Mouse (Mus musculus): ENCODE measurements around the gene Serhl. TPM values are rescaled to one million over a fixed set of nuclear protein-coding genes. Genes with fewer than 3 reads are reported as not detected.

Serhl gene
- polyA plus RNA-seq, 1 experiment, result 133 TPM

DNA sequence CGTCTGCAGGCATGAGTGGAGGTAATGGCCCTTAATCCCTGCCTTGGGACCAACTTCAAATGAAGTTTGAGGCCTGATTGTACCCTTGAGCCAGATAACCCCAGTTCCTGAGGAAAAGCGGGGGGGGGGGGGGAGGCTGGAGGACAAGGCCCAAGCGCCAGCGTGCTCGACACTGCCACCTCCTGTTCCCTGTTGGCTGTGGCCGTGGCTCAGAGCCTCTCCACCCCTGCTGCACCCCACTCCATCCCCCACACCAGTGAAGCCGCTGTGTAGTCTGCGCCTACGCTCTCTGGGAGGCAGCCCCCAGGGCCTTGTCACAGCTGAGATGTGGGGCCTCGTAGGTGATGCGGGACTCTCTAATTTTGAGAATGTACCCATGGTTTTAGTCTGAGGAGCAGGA is 23.6 kb downstream of the Serhl start:
- no peak overlapping the region for H3K27ac ChIP-seq (ENCODE audit: insufficient read depth, low read depth, low read length)
- H3K4me1 ChIP-seq (ENCODE audit: control insufficient read depth, insufficient read depth, insufficient read length, low read length), result no peaks in the 10 kb centered on the region
- peaks cover 37% of the 10 kb centered on the region for H3K36me3 ChIP-seq (ENCODE audit: control insufficient read depth, insufficient read depth, low read length)
- 20% methylated on average over 11 of the region's 11 CpGs for WGBS
- TF ChIP-seq POLR2A (IDR thresholded peaks at IDR 0.05; ENCODE audit: low read depth, low read length), result no peak
- TF ChIP-seq CTCF (IDR thresholded peaks at IDR 0.05; ENCODE audit: extremely low read depth, insufficient read length, insufficient replicate concordance, low read depth, low read length), result peak; percentile 65
- H3K4me3 ChIP-seq (ENCODE audit: low read depth, low read length), result no peak overlapping the region
- H3K27me3 ChIP-seq (ENCODE audit: control insufficient read depth, insufficient read depth, low read length), result no peaks in the 10 kb centered on the region

DNA sequence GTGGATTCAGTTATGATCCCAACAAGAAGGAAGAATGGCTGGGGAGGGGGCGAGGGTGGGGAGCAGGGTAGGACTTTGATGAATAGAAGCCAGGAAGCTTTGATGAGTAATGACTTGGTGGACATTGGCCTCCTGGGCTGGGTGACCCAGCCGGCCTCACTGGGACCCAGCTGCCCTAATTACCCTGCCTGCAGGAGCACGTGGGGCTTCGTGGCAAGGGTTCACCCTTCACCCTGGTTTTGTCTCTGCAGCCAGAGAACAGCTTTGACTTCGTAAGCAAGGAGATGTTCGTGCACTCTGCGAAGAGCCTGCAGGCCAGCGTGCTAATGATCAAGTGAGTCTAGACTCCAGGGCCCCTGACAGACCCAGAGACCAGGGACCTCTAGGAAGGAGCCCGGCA is 24.8 kb downstream of the Serhl start:
- TF ChIP-seq CTCF (IDR thresholded peaks at IDR 0.05; ENCODE audit: extremely low read depth, insufficient read length, insufficient replicate concordance, low read depth, low read length), result no peak
- TF ChIP-seq POLR2A (IDR thresholded peaks at IDR 0.05; ENCODE audit: low read depth, low read length), result no peak
- peaks cover 41% of the 10 kb centered on the region for H3K36me3 ChIP-seq (ENCODE audit: control insufficient read depth, insufficient read depth, low read length)
- H3K4me1 ChIP-seq (ENCODE audit: control insufficient read depth, insufficient read depth, insufficient read length, low read length), result no peaks in the 10 kb centered on the region
- H3K27ac ChIP-seq (ENCODE audit: insufficient read depth, low read depth, low read length), result no peak overlapping the region
- no peak overlapping the region for H3K4me3 ChIP-seq (ENCODE audit: low read depth, low read length)
- no peaks in the 10 kb centered on the region for H3K27me3 ChIP-seq (ENCODE audit: control insufficient read depth, insufficient read depth, low read length)
- WGBS, result 76% methylated on average over 9 of the region's 9 CpGs

DNA sequence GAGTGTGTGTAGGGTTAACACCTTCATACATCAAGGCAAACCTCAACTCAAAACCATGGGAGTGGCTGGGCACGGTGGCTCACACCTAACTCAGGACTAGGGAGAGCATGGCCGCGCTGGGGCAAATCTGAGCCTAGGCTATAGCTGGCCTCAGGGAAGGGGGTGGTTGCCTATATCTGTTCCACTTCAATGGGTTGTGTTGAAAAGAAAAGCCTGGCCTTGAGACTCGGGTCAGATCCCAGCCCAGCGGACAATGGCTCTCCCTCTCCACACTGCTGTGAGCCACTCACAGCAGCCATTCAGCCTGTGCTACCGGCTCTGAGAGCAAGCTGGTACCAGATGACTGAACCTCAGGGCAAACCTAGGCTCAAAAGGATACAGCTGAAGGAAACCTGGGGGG is 25.8 kb downstream of the Serhl start:
- no peak overlapping the region for H3K4me3 ChIP-seq (ENCODE audit: low read depth, low read length)
- no peak overlapping the region for H3K27ac ChIP-seq (ENCODE audit: insufficient read depth, low read depth, low read length)
- H3K36me3 ChIP-seq (ENCODE audit: control insufficient read depth, insufficient read depth, low read length), result peaks cover 43% of the 10 kb centered on the region
- TF ChIP-seq POLR2A (IDR thresholded peaks at IDR 0.05; ENCODE audit: low read depth, low read length), result no peak
- no peak for TF ChIP-seq CTCF (IDR thresholded peaks at IDR 0.05; ENCODE audit: extremely low read depth, insufficient read length, insufficient replicate concordance, low read depth, low read length)
- no peaks in the 10 kb centered on the region for H3K4me1 ChIP-seq (ENCODE audit: control insufficient read depth, insufficient read depth, insufficient read length, low read length)
- no peaks in the 10 kb centered on the region for H3K27me3 ChIP-seq (ENCODE audit: control insufficient read depth, insufficient read depth, low read length)
- 78% methylated on average over 6 of the region's 6 CpGs for WGBS

DNA sequence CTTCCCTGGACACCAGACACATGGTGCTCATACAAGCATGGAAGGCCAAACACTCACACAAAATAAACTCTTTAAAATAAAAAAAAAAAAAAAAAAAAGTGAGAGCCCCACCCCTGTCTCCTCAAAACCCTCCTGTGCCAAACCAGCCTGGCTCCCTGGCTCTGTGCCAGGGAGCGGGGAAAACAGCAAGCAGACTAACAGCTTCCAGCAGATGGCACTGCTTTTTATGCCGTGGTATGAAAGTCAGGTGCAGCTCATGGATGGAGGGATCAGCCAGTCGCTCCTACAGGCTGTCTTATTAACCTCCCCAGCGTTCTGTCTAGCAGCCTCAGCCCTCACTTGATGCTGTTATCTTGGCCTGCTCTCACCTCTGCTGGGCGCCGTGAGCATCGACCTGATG is 29.1 kb downstream of the Serhl start:
- TF ChIP-seq CTCF (IDR thresholded peaks at IDR 0.05; ENCODE audit: extremely low read depth, insufficient read length, insufficient replicate concordance, low read depth, low read length), result peak; percentile 49; the same call in 1 of the 2 replicates
- no peak for TF ChIP-seq POLR2A (IDR thresholded peaks at IDR 0.05; ENCODE audit: low read depth, low read length)
- Histone ChIP-seq H3K27me3 (ENCODE audit: control insufficient read depth, insufficient read depth, low read length) (no peaks in the 10 kb centered on the region), H3K27ac (ENCODE audit: insufficient read depth, low read depth, low read length) (no peak overlapping the region), H3K36me3 (ENCODE audit: control insufficient read depth, insufficient read depth, low read length) (peaks cover 44% of the 10 kb centered on the region), H3K4me1 (ENCODE audit: control insufficient read depth, insufficient read depth, insufficient read length, low read length) (peaks cover 4% of the 10 kb centered on the region; the same call in 1 of the 2 replicates), H3K4me3 (ENCODE audit: low read depth, low read length) (no peak overlapping the region)
- WGBS, result 33% methylated on average over 7 of the region's 7 CpGs

DNA sequence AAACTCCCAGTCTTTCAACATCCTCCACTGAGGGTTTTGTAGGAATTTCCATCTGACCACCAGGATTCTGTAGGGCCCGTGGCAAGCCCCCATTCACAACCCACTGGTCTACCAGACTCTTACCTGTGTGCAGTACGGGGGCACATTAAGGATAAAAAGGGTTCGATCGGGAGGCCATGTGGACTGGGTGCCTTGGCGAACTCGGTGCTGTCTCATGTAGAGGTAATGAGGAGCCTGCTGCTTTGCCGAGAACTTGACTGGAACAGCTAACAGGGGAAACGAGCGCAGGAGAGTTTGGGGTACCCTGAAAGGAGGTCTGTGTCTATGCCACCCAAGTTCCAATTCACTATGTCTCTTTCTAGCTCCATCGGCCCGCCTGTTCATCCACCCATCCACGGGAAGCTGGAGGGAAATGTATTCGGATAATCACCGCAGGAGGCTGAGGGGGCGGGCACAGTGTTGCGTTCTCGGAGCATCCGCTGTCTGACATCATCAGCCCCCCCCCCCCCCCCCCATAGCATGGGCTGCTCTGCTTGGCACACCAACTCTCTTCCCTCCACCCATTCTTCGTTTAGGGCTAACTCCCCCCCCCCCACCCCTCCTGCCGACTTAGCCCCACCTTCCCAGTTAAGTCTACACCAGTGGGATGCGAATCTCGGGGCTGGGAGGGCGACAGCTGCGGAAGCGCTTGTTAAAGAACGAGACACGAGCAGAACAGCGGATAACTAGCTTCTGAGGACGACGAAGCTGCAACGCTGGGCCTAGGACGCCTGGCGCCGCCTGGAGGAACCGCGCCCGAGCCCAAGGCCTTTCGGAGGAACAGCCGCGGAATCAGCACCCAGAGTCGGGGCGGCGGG is 32.6 kb downstream of the Serhl start:
- Histone ChIP-seq H3K27me3 (ENCODE audit: control insufficient read depth, insufficient read depth, low read length) (no peaks in the 10 kb centered on the region), H3K4me1 (ENCODE audit: control insufficient read depth, insufficient read depth, insufficient read length, low read length) (peaks cover 7% of the 10 kb centered on the region; the same call in 1 of the 2 replicates), H3K27ac (ENCODE audit: insufficient read depth, low read depth, low read length) (peak overlapping the region; percentile 40; the same call in 1 of the 2 replicates), H3K4me3 (ENCODE audit: low read depth, low read length) (peak overlapping the region; percentile 99), H3K36me3 (ENCODE audit: control insufficient read depth, insufficient read depth, low read length) (peaks cover 38% of the 10 kb centered on the region)
- WGBS, result 1% methylated on average over 43 of the region's 43 CpGs
- no peak for TF ChIP-seq CTCF (IDR thresholded peaks at IDR 0.05; ENCODE audit: extremely low read depth, insufficient read length, insufficient replicate concordance, low read depth, low read length)
- TF ChIP-seq POLR2A (IDR thresholded peaks at IDR 0.05; ENCODE audit: low read depth, low read length), result no peak

DNA sequence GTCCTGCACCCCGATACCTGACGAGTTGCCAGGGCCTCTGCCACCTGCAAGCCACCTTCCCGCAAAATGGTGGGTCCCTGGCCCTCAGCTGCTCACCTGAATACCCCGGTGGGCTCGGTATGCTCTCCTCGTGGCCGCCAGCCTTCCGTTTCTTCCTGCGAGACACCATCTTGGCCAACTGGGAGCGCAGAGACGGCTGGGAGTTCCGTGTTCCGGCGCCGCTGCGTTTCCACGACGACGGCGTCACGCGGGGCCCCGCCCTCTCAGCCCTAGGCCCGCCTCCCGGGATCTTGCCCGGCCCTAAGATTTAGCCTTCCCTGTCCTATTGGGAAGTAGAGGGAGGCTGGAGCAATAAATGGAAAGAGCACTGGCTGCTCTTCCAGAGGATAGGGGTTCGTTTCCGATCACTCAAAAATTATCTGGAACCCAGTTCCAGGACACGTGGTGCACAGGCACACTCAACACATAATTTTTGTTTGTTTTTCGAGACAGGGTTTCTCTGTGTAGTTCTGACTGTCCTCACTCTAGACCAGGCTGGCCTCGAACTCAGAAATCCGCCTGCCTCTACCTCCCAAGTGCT is 33.4 kb downstream of the Serhl start, which contains the start of gene Rrp7a:
Rrp7a (minus strand) TSS at position 236 of the 580 bp plus-strand sequence.
- peak within 1 kb of the TSS; percentile 40; the same call in 1 of the 2 replicates for H3K27ac ChIP-seq (ENCODE audit: insufficient read depth, low read depth, low read length)
- peak within 1 kb of the TSS; percentile 99 for H3K4me3 ChIP-seq (ENCODE audit: low read depth, low read length)
- no peaks in the 10 kb centered on the region for H3K27me3 ChIP-seq (ENCODE audit: control insufficient read depth, insufficient read depth, low read length)
- WGBS, result 4% methylated on average over 32 of the region's 32 CpGs
- peaks cover 7% of the 10 kb centered on the region; the same call in 1 of the 2 replicates for H3K4me1 ChIP-seq (ENCODE audit: control insufficient read depth, insufficient read depth, insufficient read length, low read length)
- H3K36me3 ChIP-seq (ENCODE audit: control insufficient read depth, insufficient read depth, low read length), result peaks cover 39% of the 10 kb centered on the region
- TF ChIP-seq CTCF (IDR thresholded peaks at IDR 0.05; ENCODE audit: extremely low read depth, insufficient read length, insufficient replicate concordance, low read depth, low read length) (no peak), POLR2A (IDR thresholded peaks at IDR 0.05; ENCODE audit: low read depth, low read length) (no peak)

DNA sequence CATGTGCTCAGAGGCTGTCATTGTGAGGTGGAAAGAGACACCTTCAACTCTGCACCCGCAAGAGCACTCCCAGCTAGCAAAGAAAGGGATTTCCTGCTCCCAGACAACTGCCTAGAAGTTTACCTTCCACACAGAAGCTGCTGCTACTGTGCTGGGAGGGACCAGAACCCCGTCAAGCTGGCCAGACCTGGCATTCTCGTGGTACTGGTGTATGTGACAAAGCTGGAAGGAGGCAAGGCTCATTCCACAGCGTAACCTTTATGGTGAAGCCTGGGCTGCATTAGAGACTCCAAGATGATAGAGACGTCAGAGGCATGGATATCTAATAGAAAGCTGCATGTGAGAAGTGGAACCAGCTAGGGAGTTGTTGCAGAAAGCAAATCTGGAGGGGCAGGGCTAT is 35.3 kb downstream of the Serhl start:
- H3K4me3 ChIP-seq (ENCODE audit: low read depth, low read length), result no peak overlapping the region
- TF ChIP-seq CTCF (IDR thresholded peaks at IDR 0.05; ENCODE audit: extremely low read depth, insufficient read length, insufficient replicate concordance, low read depth, low read length) (no peak), POLR2A (IDR thresholded peaks at IDR 0.05; ENCODE audit: low read depth, low read length) (no peak)
- H3K36me3 ChIP-seq (ENCODE audit: control insufficient read depth, insufficient read depth, low read length), result peaks cover 43% of the 10 kb centered on the region
- H3K4me1 ChIP-seq (ENCODE audit: control insufficient read depth, insufficient read depth, insufficient read length, low read length), result peaks cover 7% of the 10 kb centered on the region; the same call in 1 of the 2 replicates
- WGBS, result 70% methylated on average over 5 of the region's 5 CpGs
- no peak overlapping the region for H3K27ac ChIP-seq (ENCODE audit: insufficient read depth, low read depth, low read length)
- no peaks in the 10 kb centered on the region for H3K27me3 ChIP-seq (ENCODE audit: control insufficient read depth, insufficient read depth, low read length)

Data from small intestine, adult 2 months (tissue).